Mouse (Mus musculus) spleen, adult 2 months (tissue): Measurements from ENCODE around the gene Clpb.

ENCODE experiments used
- CTCF ChIP-seq: fragments of 200-500 bp; IDR thresholded peaks from 2 replicates; pipeline ENCODE4 v1.5.1; 2011; ENCODE audit warnings: mild to moderate bottlenecking, inconsistent platforms; ENCODE audit not compliant: insufficient read depth, insufficient read length, insufficient replicate concordance; ENCODE audit errors: extremely low read depth
- POLR2A ChIP-seq: fragments of 200-500 bp; IDR thresholded peaks from 2 replicates; pipeline ENCODE4 v1.6.1; 2011; ENCODE audit warnings: low read depth, low read length, inconsistent platforms

DNA sequence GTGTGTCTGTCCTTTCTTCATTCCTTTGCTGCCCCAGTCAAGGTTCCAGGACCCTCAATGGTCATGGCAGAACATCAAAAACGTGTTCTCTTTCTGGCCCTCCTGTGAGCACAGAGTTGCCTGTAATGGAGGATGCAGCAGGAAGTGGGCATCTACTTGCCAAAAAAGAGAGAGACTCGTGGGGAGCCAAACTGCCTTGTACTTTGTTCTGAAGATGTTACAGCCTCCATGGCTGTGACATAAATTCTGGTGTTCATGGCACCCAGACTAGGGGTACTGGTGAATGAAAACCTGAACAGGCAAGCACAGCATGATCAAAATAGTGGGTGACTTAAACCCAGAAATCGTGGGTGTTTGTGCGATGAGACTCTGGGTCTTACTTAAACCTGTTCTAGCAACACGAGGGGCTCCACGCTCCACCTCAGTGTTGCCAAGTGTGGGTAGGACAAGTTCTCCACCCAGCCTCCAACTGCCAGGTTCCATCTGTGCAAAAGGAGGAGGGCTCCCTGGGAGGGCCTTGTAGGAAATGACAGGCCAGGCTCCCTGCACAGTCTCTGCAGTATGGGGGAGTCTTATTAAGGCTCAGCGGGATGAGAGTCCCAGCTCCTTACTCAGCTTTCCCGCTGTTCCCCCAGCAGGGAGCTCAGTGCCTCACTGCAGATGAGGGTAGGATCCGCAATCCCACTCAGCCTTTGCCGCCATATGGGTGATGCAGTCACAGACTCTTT is 45.8 kb upstream of the Clpb start:
- TF ChIP-seq CTCF (no peak), POLR2A (no peak)
